Mouse (Mus musculus) gastrocnemius, postnatal 25 days (tissue): ENCODE data around the gene Tceal3. TPM values are rescaled to one million over a fixed set of nuclear protein-coding genes. Genes with fewer than 3 reads are reported as not detected.
"Not testable (repeated sequence)": the region's sequence is repeated elsewhere in the genome, so short reads cannot be mapped to it uniquely, and the experiment has no call there.

ENCODE experiments used
- DNase-seq: peaks from one replicate; pipeline ENCODE4 v3.0.0; 2022
- total RNA-seq, 2 experiments: library from RNA; stranded (reverse); gene quantifications; 1 replicate in 1 of 2; 2 replicates in 1 of 2; pipeline ENCODE4 v1.2.3; 2021

The Tceal3 gene
- total RNA-seq, 2 experiments from 2014 or later: 0.80 to 1.3 TPM

DNA sequence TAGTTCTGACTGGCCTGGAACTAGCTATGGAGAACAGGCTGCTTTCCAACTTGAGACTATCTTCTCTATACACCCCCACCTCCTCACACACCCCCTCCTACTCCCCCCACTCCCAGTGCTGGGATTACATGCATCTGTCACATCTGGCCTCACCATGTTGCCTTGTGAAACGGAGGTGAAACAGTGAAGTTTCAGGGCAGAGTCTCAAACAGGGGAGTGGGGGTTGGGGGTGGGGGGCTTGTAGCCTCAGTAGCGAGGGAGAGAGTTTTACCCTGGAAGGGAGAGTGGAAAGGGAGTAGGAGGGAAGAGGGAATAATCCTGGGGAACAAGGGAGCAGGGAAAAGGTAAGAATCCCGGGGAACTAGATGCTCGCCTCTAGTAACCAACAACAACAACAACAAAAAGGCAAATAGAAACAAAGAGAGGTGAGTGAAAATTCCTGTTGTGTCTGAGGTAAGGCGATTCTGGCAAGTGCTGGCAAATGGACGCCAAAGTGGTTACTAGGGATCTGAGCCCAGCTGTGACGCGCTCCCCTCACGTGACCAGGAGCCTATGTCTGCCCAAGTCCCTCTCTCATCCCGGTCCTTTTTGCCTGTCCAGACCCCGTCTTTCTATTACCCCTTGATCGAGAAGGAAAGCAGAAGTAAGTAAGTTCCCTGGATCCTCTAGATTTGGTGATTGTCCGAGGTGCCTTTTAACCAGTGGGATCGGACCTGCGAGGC is 117.0 kb downstream of the Tceal3 start, which contains the start of gene Tceal1:
Tceal1 (plus strand) TSS at position 537 of the 722 bp plus-strand sequence.
- DNase-seq: peak; percentile 28

DNA sequence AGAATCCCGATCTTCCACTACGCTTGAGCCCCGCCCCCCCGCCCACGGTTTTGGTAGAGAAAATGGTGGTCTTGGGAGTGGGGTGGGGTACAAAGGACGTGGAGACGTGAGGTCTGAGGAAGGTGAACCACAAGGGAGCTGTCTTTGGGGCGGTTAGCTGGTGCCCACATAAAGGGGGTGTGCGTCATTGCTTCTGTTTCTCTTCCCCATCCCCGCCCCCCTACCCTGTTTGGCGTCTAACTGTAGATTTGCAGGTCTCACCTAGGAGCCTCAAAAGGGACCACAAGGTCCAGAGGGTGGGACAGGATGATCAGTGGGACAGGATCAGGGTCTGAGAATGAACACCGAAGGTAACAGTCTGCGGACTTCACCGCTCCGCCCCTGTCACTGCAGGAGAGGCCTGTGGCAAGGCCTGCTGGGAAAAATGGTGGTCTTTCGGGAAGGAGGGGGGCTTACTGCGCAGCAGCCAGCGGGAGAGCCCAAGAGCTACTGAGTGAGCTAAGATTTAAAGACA is 117.6 kb downstream of the Tceal3 start:
- DNase-seq: peak; percentile 12

DNA sequence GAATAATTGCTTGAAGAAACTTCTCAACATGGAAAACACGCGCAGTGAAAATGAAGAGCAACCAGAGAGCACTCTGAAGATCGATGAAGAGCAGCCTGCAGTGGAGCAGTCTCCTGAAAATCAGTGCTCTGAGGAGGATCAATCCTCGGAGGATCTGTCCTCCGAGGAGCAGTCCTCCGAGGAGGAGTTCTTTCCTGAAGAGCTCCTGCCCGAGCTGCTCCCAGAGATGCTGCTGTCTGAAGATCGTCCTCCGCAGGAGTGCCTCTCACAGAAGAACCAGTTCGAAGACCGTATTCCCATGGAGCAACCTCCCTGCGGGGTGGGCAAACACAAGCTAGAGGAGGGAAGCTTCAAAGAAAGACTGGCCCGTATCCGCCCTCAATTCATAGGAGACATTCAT is 118.1 kb downstream of the Tceal3 start:
- DNase-seq: no peak

DNA sequence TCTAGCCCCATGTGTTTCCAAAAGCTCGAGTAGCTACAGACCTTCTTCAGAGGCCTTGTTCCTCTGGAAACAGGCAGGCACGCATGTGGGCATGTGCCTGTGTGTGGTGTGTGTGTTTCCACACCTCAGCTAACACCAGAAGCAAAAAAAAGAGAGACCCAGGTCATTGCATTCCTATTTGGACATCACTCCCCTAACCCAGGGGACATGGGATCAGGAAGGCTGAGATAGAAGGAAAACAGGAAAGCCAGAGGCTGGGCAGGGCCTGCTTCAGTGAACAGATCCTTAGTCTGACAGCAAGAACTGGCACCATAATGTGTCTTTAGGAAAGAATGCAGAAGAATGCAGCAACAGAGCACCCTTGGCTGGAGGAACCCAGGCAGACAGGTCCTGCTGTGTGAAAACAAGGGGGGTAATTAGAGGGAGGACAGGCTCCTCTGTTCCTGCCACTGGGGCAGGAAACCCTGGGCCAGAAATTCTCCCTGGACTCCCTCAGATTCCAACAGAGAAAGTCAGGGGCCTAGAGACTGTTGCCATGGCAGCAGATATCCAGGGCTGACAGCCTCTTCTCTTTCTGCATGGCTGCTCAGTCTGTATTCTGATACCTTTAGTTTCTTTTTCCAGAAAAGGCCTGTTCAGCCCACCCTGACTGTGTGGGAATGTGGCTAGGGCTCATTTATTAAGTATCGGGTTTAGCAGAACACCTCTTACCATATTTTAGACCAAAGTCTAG is 124.3 kb downstream of the Tceal3 start:
- not testable (repeated sequence) for DNase-seq

Other genes starting within 250 kb of the Tceal3 start
- gene Kir3dl1, start 72.8 kb upstream of the Tceal3 start, total RNA-seq: not detected
- gene Kir3dl2, start 46.8 kb upstream of the Tceal3 start, total RNA-seq: not detected
- gene Tceal1, start 117.1 kb downstream of the Tceal3 start, total RNA-seq: 1 to 10 TPM; 2.0 to 2.3 TPM
- gene Morf4l2, start 152.8 kb downstream of the Tceal3 start, total RNA-seq: 100 to 1,000 TPM; 128 to 140 TPM
- not detected for gene Glra4, start 189.3 kb downstream of the Tceal3 start, total RNA-seq
- 1 to 10 TPM; 4.5 to 4.7 TPM for gene Plp1, start 231.8 kb downstream of the Tceal3 start, total RNA-seq